Comparison of ENCODE assay signal across 28 mouse cellular contexts in genomic region chr5:64174429-64174935, GRCm38 (mm10). TPM values are rescaled to one million over a fixed set of nuclear protein-coding genes. Genes with fewer than 3 reads are reported as not detected.
A peak's percentile ranks its signal among the peaks of the same experiment; 100 is the strongest.
DNase-seq lines count a peak whose midpoint lies in the region; TF ChIP-seq lines count a peak whose summit lies in the region.
"Had no signal": no experiment of that assay in that cellular context is flagged by ENCODE, and none has a peak within 500 bp of the region (broad histone marks: within the 10 kb centered on the region; RNA-seq: fewer than 3 reads in every experiment).

No protein-coding gene starts in this region.

- intact Hi-C loops in left cerebral cortex, postnatal 36 days (cut with DNase I) = no loop called here

- no peaks in the 10 kb centered on the region for H3K36me3 ChIP-seq in kidney, adult 2 months (ENCODE audit: control insufficient read depth, insufficient read depth, low read length)
- H3K36me3 ChIP-seq: embryonic facial prominence, embryonic 12.5 days; embryonic facial prominence, embryonic 15.5 days; forebrain, embryonic 12.5 days; forebrain, embryonic 15.5 days; G1E; heart, embryonic 15.5 days had no signal

- DNase-seq in kidney, adult 2 months = peak; percentile 28
- DNase-seq in kidney, postnatal 36 days = no peak
- peak; percentile 78 for DNase-seq in Muller cell, postnatal 12 days (ENCODE audit: inconsistent ontology term)
- no peak for DNase-seq in left cerebral cortex, postnatal 36 days (ENCODE audit: low spot score in 2 of 2)
- DNase-seq in liver = no peak
- DNase-seq in cerebellum, adult 8-10 months = no peak
- DNase-seq: adrenal gland, adult 2 months; adrenal gland, postnatal 14 days; B cell, adult 2 months; cerebellum, adult 11-12 months; cerebellum, adult 9-10 months; cerebellum, postnatal 14 days; gastrocnemius, postnatal 14 days; heart, adult 11 months; heart, postnatal 14 days; heart, postnatal 4 days; kidney, adult 18-20 months had no signal

- H3K4me1 ChIP-seq in kidney, adult 2 months (ENCODE audit: control insufficient read depth, insufficient read depth, low read length) = no peaks in the 10 kb centered on the region; the same call in 1 of the 2 replicates
- H3K4me1 ChIP-seq in brown adipose tissue, adult 24 weeks (ENCODE audit: control insufficient read depth, insufficient read depth, insufficient read length, low read length) = no peaks in the 10 kb centered on the region
- H3K4me1 ChIP-seq: embryonic facial prominence, embryonic 12.5 days; embryonic facial prominence, embryonic 15.5 days; forebrain, embryonic 12.5 days; heart, embryonic 15.5 days had no signal

- TF ChIP-seq POLR2A in kidney, adult 2 months (IDR thresholded peaks at IDR 0.05; ENCODE audit: low read depth, low read length) = no peak

- H3K27me3 ChIP-seq in kidney, adult 2 months (replicated peaks; ENCODE audit: control insufficient read depth, insufficient read depth, low read length) = no peaks in the 10 kb centered on the region
- H3K27me3 ChIP-seq: CH12.LX; embryonic facial prominence, embryonic 12.5 days; embryonic facial prominence, embryonic 15.5 days; forebrain, embryonic 12.5 days; forebrain, embryonic 15.5 days; heart, embryonic 15.5 days had no signal

- 70% methylated on average over 5 of the region's 5 CpGs for WGBS in kidney, adult 2 months

- no peak overlapping the region for H3K4me3 ChIP-seq in kidney, adult 2 months (ENCODE audit: insufficient read depth, low read depth, low read length)
- H3K4me3 ChIP-seq in brown adipose tissue, adult 24 weeks (ENCODE audit: insufficient read depth, low read depth, low read length) = no peak overlapping the region
- H3K4me3 ChIP-seq: embryonic facial prominence, embryonic 12.5 days; embryonic facial prominence, embryonic 15.5 days; erythroblast, embryonic 14.5 days; forebrain, embryonic 12.5 days; forebrain, embryonic 15.5 days; heart, embryonic 15.5 days had no signal

- no peak for TF ChIP-seq CTCF in kidney, adult 2 months (conservative IDR thresholded peaks at IDR 0.05; ENCODE audit: insufficient read depth, insufficient read length, low read depth, low read length)

- H3K27ac ChIP-seq in kidney, adult 2 months (ENCODE audit: insufficient read depth, low read depth, low read length) = no peak overlapping the region
- H3K27ac ChIP-seq in brown adipose tissue, adult 24 weeks (replicated peaks; ENCODE audit: low read depth, low read length) = 0 out of 2 replicates have a peak overlapping the region, but pooled peaks have one; percentile 15
- H3K27ac ChIP-seq: embryonic facial prominence, embryonic 12.5 days; embryonic facial prominence, embryonic 15.5 days; forebrain, embryonic 12.5 days; forebrain, embryonic 15.5 days; heart, embryonic 15.5 days; hindbrain, embryonic 14.5 days; hindbrain, postnatal 0 days had no signal

RNA-seq across cellular contexts. Expression of gene Tbc1d1, which starts 18.4 kb away (rescaled TPM):
- 37.0 and 38.3 TPM in 2 replicates for polyA plus RNA-seq in kidney, adult 2 months (2012; rRNA removed)
- 5.6 and 7.8 TPM in 2 replicates for polyA plus RNA-seq in brown adipose tissue, adult 24 weeks (2012; ENCODE audit: insufficient read depth, insufficient read length, missing spikeins)
- 10 to 100 TPM; 15.6 to 19.5 TPM for total RNA-seq in left cerebral cortex, postnatal 36 days (2021)

Comparison
In these comparisons a context has a peak if more than half of its experiments do, and no peak if none do; other contexts are left out.
1. DNase-seq: peak in kidney, adult 2 months (single experiment) and Muller cell, postnatal 12 days (single experiment); none in kidney, postnatal 36 days (0 of 2), left cerebral cortex, postnatal 36 days (0 of 2), liver (single experiment) and cerebellum, adult 8-10 months (single experiment).